Mouse (Mus musculus): ENCODE results near the gene Rtkn. TPM values are rescaled to one million over a fixed set of nuclear protein-coding genes. Genes with fewer than 3 reads are reported as not detected.

Rtkn gene
- 14.9 and 18.0 TPM in 2 replicates for polyA plus RNA-seq (2014; fragmentation: Nextera tagmentation; extraction: Ambion mirVana)

DNA sequence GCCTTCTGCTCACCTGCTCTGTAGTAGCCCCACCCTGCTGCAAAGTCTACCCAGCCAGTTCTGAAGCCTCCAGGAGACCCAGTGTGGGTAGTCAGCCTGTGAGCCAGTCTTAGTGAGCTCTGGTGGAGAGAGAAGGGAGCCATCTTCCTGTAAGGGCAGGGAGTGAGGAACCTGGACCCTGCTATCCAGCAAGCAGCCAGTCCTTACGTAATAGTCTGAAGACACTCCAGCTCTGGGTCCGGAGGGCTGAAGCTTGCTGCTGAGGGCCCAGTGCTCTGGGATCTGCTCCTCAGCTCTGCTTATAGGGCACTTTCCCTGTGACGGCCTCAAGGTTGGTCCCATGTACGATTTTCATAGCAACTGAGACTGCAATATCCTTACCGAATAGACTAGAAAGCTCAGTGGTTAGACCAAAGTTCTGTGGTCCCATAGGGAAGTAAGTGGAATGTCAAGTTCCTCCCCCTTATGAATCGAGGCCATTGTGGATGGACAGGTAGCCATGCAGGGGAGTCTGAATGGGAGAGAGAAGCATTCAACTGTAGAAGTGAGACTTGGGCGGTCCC lies at the start of gene Rtkn:
Gene Rtkn, plus strand, starts transcription at position 513 of the 563 bp plus-strand sequence.
- Histone ChIP-seq H3K9ac (ENCODE audit: low read depth, low read length) (peak within 1 kb of the TSS; percentile 89), H3K27me3 (ENCODE audit: control insufficient read depth, insufficient read depth, low read length) (no peaks in the 10 kb centered on the region), H3K4me2 (replicated peaks; ENCODE audit: low read depth, low read length) (peak within 1 kb of the TSS; percentile 74), H3K4me1 (ENCODE audit: control insufficient read depth, insufficient read depth, low read length) (peaks cover 34% of the 10 kb centered on the region), H3K36me3 (ENCODE audit: control insufficient read depth, insufficient read depth, low read length) (no peaks in the 10 kb centered on the region; the same call in 1 of the 2 replicates), H3K27ac (ENCODE audit: low read depth, low read length) (peak within 1 kb of the TSS; percentile 99), H3K4me3 (ENCODE audit: low read length) (peak within 1 kb of the TSS; percentile 66), H3K9me3 (ENCODE audit: control insufficient read depth, low read length) (no peaks in the 10 kb centered on the region)
- 62% methylated on average over 7 of the region's 7 CpGs for WGBS
- no peak for ATAC-seq (ENCODE audit: low FRiP score, low TSS enrichment)

DNA sequence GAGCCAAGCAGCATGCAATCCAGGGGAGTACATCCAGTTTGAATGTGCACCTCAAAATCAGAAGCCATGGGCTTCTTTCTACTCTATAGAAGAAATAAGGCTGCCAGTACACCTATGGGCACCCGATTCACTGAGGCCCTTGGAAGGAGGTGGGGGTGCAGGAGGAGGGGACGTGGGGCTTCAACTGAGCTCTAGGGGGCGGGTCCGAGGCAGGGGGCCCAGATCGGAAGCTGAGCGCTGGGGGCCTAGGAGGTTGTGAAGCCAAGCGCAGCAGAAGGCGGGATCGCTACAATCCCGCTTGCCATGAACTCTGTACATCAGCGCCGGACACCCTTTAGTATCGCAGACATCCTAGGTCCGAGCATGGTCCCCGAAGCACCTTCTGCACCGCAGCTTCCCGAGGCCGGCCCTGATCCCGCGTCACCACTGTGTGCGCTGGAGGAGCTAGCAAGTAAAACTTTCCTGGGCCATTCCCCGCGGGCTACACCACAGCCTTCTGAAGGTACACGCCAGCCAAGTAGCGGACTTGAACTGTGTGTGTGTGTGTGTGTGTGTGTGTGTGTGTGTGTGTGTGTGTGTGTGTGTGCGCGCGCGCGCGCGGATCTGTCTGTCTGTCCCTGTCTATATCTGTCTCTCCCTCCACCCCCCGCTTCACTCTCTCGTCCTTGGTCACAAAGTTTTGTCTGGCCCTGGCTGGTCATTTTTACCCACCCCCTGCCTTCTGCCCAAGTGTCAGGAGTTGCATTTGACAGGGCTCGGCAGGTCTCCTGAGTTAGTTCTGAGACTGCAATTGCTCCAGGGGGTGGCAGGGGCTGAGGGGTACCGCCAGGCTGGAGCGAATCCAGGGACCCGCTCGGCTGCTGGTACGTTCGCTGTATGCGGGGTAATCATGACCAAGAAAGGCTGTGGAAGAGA lies 48.9 kb upstream of the Rtkn start, which contains the start of gene Lbx2:
Gene Lbx2, plus strand, starts transcription at position 247 of the 915 bp plus-strand sequence.
- H3K9ac ChIP-seq (ENCODE audit: low read depth, low read length): peak within 1 kb of the TSS; percentile 45; the same call in 1 of the 2 replicates
- peaks cover 37% of the 10 kb centered on the region for H3K4me1 ChIP-seq (ENCODE audit: control insufficient read depth, insufficient read depth, low read length)
- peak within 1 kb of the TSS; percentile 33 for H3K4me3 ChIP-seq (ENCODE audit: low read length)
- H3K36me3 ChIP-seq (ENCODE audit: control insufficient read depth, insufficient read depth, low read length): peaks cover 2% of the 10 kb centered on the region; the same call in 1 of the 2 replicates
- peaks cover 27% of the 10 kb centered on the region; the same call in 1 of the 2 replicates for H3K27me3 ChIP-seq (ENCODE audit: control insufficient read depth, insufficient read depth, low read length)
- ATAC-seq (ENCODE audit: low FRiP score, low TSS enrichment): peak; percentile 28; the same call in 1 of the 2 replicates
- no peak within 1 kb of the TSS for H3K27ac ChIP-seq (ENCODE audit: low read depth, low read length)
- H3K9me3 ChIP-seq (ENCODE audit: control insufficient read depth, low read length): no peaks in the 10 kb centered on the region
- H3K4me2 ChIP-seq (replicated peaks; ENCODE audit: low read depth, low read length): peak within 1 kb of the TSS; percentile 49
- 2% methylated on average over 42 of the region's 42 CpGs for WGBS

DNA sequence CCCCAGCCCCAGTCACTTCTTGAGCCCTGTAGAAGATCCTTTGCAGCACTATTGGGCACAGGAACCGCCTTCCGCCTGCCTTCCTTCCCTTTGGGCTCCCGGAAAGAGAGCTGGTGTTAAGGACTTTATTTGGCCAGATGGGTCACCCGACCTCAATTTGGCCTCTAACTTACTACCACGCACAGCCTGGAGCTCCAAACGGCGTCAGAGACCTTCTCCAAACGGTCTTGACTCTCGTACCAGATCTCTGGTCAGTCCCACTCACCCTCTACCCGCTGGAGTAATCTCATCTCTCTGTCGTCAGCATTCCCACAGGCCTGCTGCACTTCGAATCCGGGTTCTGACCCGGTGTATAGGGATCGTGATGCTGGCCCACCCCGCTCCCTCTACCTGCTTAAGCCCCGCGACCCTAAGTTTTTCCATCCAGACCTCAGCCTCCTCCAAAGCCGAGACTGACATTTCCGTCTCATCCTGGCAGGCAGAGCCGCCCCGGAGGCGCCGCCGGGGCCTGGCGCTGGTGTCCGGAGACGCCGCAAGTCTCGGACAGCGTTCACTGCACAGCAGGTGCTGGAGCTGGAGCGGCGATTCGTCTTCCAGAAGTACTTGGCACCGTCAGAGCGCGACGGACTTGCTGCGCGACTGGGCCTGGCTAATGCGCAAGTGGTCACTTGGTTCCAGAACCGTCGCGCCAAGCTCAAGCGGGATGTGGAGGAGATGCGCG lies 47.9 kb upstream of the Rtkn start:
- Histone ChIP-seq H3K4me1 (ENCODE audit: control insufficient read depth, insufficient read depth, low read length) (peaks cover 37% of the 10 kb centered on the region), H3K27me3 (ENCODE audit: control insufficient read depth, insufficient read depth, low read length) (peaks cover 27% of the 10 kb centered on the region; the same call in 1 of the 2 replicates), H3K9ac (ENCODE audit: low read depth, low read length) (peak overlapping the region; percentile 2; the same call in 1 of the 2 replicates), H3K36me3 (ENCODE audit: control insufficient read depth, insufficient read depth, low read length) (0 out of 2 replicates have a peak, but pooled peaks cover 2% of the 10 kb centered on the region), H3K4me3 (ENCODE audit: low read length) (peak overlapping the region; percentile 33), H3K27ac (ENCODE audit: low read depth, low read length) (no peak overlapping the region), H3K4me2 (replicated peaks; ENCODE audit: low read depth, low read length) (peak overlapping the region; percentile 49), H3K9me3 (ENCODE audit: control insufficient read depth, low read length) (no peaks in the 10 kb centered on the region)
- WGBS: 2% methylated on average over 47 of the region's 47 CpGs
- no peak for ATAC-seq (ENCODE audit: low FRiP score, low TSS enrichment)

DNA sequence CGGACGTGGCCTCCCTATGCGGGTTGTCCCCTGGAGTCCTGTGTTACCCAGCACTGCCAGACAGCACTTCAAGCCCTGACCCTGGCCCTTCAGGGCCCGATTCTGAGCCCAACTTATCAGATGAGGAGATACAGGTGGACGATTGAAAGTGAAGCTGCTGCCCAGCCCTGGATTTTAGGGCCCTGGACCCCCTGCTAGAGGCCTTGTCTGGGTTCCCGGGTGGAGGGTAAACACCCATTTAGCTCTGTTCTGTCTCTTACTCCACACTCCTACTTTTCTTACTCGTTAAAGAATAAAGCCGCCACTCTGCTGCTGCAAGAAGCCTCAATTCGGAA lies 47.4 kb upstream of the Rtkn start:
- Histone ChIP-seq H3K9me3 (ENCODE audit: control insufficient read depth, low read length) (no peaks in the 10 kb centered on the region), H3K9ac (ENCODE audit: low read depth, low read length) (peak overlapping the region; percentile 2; the same call in 1 of the 2 replicates), H3K36me3 (ENCODE audit: control insufficient read depth, insufficient read depth, low read length) (0 out of 2 replicates have a peak, but pooled peaks cover under 1% of the 10 kb centered on the region), H3K27me3 (ENCODE audit: control insufficient read depth, insufficient read depth, low read length) (peaks cover 27% of the 10 kb centered on the region; the same call in 1 of the 2 replicates), H3K27ac (ENCODE audit: low read depth, low read length) (no peak overlapping the region), H3K4me1 (ENCODE audit: control insufficient read depth, insufficient read depth, low read length) (peaks cover 41% of the 10 kb centered on the region), H3K4me3 (ENCODE audit: low read length) (peak overlapping the region; percentile 33; the same call in 1 of the 2 replicates), H3K4me2 (replicated peaks; ENCODE audit: low read depth, low read length) (peak overlapping the region; percentile 49)
- WGBS: 22% methylated on average over 9 of the region's 9 CpGs
- ATAC-seq (ENCODE audit: low FRiP score, low TSS enrichment): no peak

DNA sequence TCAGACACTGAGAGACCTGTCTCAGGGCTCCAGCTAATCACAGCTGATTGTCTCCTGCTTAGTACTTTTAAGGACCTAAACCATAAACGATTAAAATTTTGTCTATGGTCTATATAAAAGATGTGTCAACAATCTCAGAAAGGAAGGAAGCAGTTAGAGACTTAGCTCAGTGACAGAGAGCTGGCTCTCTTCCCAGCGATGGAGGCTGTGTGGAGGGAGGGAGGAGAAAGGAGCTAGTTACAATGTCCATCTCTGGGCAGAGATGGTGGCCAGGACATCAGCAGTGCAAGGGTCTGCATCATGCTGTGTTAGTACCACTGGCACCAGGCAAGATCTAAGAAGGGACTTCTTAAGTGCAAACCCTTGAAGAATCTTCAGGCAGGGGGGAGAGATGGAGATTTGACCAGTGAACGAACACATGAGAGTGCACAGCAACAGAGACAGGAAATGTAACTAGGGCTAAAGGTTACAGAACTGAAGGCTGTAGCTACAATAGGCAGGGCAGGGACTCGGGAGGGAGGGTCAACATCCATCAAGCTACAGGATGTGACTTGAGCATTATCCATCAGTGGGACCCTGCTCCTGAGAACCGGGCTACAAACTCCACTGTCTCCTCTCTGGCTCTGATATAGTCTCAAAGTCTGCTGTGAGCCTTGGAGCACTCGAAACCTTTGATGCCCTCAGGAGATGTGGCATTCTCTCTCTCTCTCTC lies 42.7 kb upstream of the Rtkn start:
- no peak for ATAC-seq (ENCODE audit: low FRiP score, low TSS enrichment)
- Histone ChIP-seq H3K4me2 (replicated peaks; ENCODE audit: low read depth, low read length) (no peak overlapping the region), H3K36me3 (ENCODE audit: control insufficient read depth, insufficient read depth, low read length) (no peaks in the 10 kb centered on the region), H3K9me3 (ENCODE audit: control insufficient read depth, low read length) (no peaks in the 10 kb centered on the region; the same call in 1 of the 2 replicates), H3K4me1 (ENCODE audit: control insufficient read depth, insufficient read depth, low read length) (peaks cover 10% of the 10 kb centered on the region; the same call in 1 of the 2 replicates), H3K27ac (ENCODE audit: low read depth, low read length) (no peak overlapping the region), H3K9ac (ENCODE audit: low read depth, low read length) (no peak overlapping the region), H3K4me3 (ENCODE audit: low read length) (no peak overlapping the region), H3K27me3 (ENCODE audit: control insufficient read depth, insufficient read depth, low read length) (peaks cover 12% of the 10 kb centered on the region; the same call in 1 of the 2 replicates)
- 35% methylated on average over 6 of the region's 6 CpGs for WGBS

DNA sequence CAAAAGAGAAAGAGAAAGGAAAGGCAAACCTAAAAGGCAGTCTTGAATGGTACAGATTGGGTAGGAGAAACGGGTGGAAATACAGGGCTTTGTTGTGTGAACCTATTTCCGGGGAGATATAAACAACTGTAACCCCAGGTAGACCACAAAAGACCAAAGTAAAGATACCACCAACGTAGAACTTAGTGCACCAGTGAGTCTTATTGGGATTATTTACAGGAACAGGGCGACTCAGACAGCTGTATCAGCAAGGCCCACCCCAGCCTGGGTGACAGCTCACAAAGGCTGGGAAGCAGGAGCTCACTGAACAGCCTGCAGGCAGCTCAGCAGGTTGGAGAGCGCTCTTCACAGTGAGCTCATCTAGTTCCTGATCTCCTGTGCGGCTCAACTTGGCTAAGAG lies 39.3 kb upstream of the Rtkn start:
- Histone ChIP-seq H3K4me3 (ENCODE audit: low read length) (no peak overlapping the region), H3K4me1 (ENCODE audit: control insufficient read depth, insufficient read depth, low read length) (0 out of 2 replicates have a peak, but pooled peaks cover 5% of the 10 kb centered on the region), H3K27ac (ENCODE audit: low read depth, low read length) (no peak overlapping the region), H3K9me3 (ENCODE audit: control insufficient read depth, low read length) (no peaks in the 10 kb centered on the region; the same call in 1 of the 2 replicates), H3K4me2 (replicated peaks; ENCODE audit: low read depth, low read length) (no peak overlapping the region), H3K27me3 (ENCODE audit: control insufficient read depth, insufficient read depth, low read length) (no peaks in the 10 kb centered on the region), H3K36me3 (ENCODE audit: control insufficient read depth, insufficient read depth, low read length) (no peaks in the 10 kb centered on the region), H3K9ac (ENCODE audit: low read depth, low read length) (no peak overlapping the region)
- ATAC-seq (ENCODE audit: low FRiP score, low TSS enrichment): no peak
- WGBS: 53% methylated on average over 6 of the region's 6 CpGs

DNA sequence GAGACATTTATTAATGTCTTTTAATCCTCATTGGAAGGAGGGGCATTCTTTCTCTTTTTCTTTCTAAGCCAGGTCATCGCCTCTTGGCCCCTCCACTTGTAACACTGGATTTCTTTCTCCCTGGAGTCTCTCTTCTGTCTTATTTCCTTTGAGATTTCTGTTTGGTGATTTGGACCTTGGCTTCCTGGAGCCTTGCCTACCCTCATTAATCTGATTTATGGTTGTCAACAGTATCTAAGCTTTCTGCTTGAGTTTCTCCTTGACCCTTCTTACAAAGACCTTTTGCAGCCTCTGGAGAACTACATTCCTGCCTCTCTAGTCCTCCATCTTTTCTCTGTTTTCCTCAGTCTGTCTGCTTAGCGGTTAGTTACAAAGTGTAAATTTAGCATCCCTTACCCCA lies 36.9 kb upstream of the Rtkn start:
- no peak overlapping the region for H3K4me2 ChIP-seq (replicated peaks; ENCODE audit: low read depth, low read length)
- no peak overlapping the region for H3K4me3 ChIP-seq (ENCODE audit: low read length)
- H3K27me3 ChIP-seq (ENCODE audit: control insufficient read depth, insufficient read depth, low read length): no peaks in the 10 kb centered on the region
- peaks cover 11% of the 10 kb centered on the region for H3K4me1 ChIP-seq (ENCODE audit: control insufficient read depth, insufficient read depth, low read length)
- no peak overlapping the region; the same call in 1 of the 2 replicates for H3K27ac ChIP-seq (ENCODE audit: low read depth, low read length)
- ATAC-seq (ENCODE audit: low FRiP score, low TSS enrichment): no peak
- no peaks in the 10 kb centered on the region; the same call in 1 of the 2 replicates for H3K9me3 ChIP-seq (ENCODE audit: control insufficient read depth, low read length)
- WGBS: 23% methylated on average over 2 of the region's 2 CpGs
- H3K36me3 ChIP-seq (ENCODE audit: control insufficient read depth, insufficient read depth, low read length): no peaks in the 10 kb centered on the region
- H3K9ac ChIP-seq (ENCODE audit: low read depth, low read length): no peak overlapping the region

DNA sequence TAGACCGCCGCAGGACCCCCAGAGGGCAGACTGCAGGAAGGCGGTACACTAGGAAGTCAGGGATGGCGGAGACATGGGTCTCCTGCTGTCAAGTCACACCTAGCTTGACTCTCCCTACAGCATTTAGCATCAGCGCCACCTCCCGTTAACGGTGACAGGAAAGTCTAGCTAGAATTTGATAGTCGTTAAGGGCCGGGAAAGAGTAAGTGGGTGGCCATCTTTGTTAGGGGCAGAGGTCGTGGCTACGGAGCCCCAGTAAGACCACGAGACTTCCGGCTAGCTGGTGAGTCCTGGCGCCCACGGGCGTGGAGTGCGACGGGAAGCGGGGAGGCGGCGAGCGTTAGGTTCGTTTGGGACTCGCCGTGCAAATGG lies 34.0 kb upstream of the Rtkn start, which contains the start of the genes Ccdc142 and Gm42688:
Gene Ccdc142, plus strand, starts transcription at position 286 of the 372 bp plus-strand sequence.
Gene Gm42688, plus strand, starts transcription at position 302 of the 372 bp plus-strand sequence.
- Histone ChIP-seq H3K9ac (ENCODE audit: low read depth, low read length) (peak within 1 kb of the TSS; percentile 64), H3K36me3 (ENCODE audit: control insufficient read depth, insufficient read depth, low read length) (no peaks in the 10 kb centered on the region), H3K4me3 (ENCODE audit: low read length) (peak within 1 kb of the TSS; percentile 49), H3K27ac (ENCODE audit: low read depth, low read length) (peak within 1 kb of the TSS; percentile 12; the same call in 1 of the 2 replicates), H3K4me2 (replicated peaks; ENCODE audit: low read depth, low read length) (peak within 1 kb of the TSS; percentile 99), H3K4me1 (ENCODE audit: control insufficient read depth, insufficient read depth, low read length) (peaks cover 11% of the 10 kb centered on the region), H3K27me3 (ENCODE audit: control insufficient read depth, insufficient read depth, low read length) (no peaks in the 10 kb centered on the region), H3K9me3 (ENCODE audit: control insufficient read depth, low read length) (no peaks in the 10 kb centered on the region)
- peak; percentile 86 for ATAC-seq (ENCODE audit: low FRiP score, low TSS enrichment)
- under 1% methylated on average over 25 of the region's 25 CpGs for WGBS
